Mouse (Mus musculus): Measurements from ENCODE around the gene Peli3. TPM values are rescaled to one million over a fixed set of nuclear protein-coding genes. Genes with fewer than 3 reads are reported as not detected.

Gene Peli3
- polyA plus RNA-seq, 1 experiment from 2014 or later = 4.3 TPM

- WGBS = 82% methylated on average over 3 of the region's 3 CpGs
- H3K9me3 ChIP-seq = no peaks in the 10 kb centered on the region
- H3K4me2 ChIP-seq = no peak overlapping the region
- peaks cover 57% of the 10 kb centered on the region for H3K36me3 ChIP-seq (replicated peaks)
- no peak overlapping the region for H3K27ac ChIP-seq
- no peak overlapping the region for H3K9ac ChIP-seq
- no peak for ATAC-seq (ENCODE audit: low FRiP score)
- no peaks in the 10 kb centered on the region for H3K4me1 ChIP-seq
- no peaks in the 10 kb centered on the region for H3K27me3 ChIP-seq
- H3K4me3 ChIP-seq (replicated peaks) = no peak overlapping the region
These were observed 43.0 kb downstream of the Peli3 start for GRCm38 (mm10) chr19:4899888-4900287.

GRCm38 (mm10) chr19:4898972-4899371 lies 44.0 kb downstream of the Peli3 start:
- H3K4me1 ChIP-seq = no peaks in the 10 kb centered on the region
- H3K4me3 ChIP-seq (replicated peaks) = no peak overlapping the region
- no peaks in the 10 kb centered on the region for H3K9me3 ChIP-seq
- peaks cover 57% of the 10 kb centered on the region for H3K36me3 ChIP-seq (replicated peaks)
- H3K4me2 ChIP-seq = no peak overlapping the region
- no peak overlapping the region for H3K27ac ChIP-seq
- whole genome bisulfite sequencing = 91% methylated on average over 9 of the region's 9 CpGs
- H3K27me3 ChIP-seq = no peaks in the 10 kb centered on the region
- H3K9ac ChIP-seq = no peak overlapping the region
- no peak for ATAC-seq (ENCODE audit: low FRiP score)

GRCm38 (mm10) chr19:4896780-4897520 lies 46.0 kb downstream of the Peli3 start:
- Histone ChIP-seq H3K4me2 (no peak overlapping the region), H3K9me3 (no peaks in the 10 kb centered on the region), H3K27me3 (no peaks in the 10 kb centered on the region), H3K4me1 (no peaks in the 10 kb centered on the region), H3K27ac (no peak overlapping the region), H3K36me3 (replicated peaks) (peaks cover 55% of the 10 kb centered on the region), H3K4me3 (replicated peaks) (no peak overlapping the region), H3K9ac (no peak overlapping the region)
- WGBS = 50% methylated on average over 21 of the region's 21 CpGs
- ATAC-seq (ENCODE audit: low FRiP score) = no peak

- no peak overlapping the region for H3K27ac ChIP-seq
- no peak for ATAC-seq (ENCODE audit: low FRiP score)
- no peak overlapping the region for H3K9ac ChIP-seq
- H3K27me3 ChIP-seq = no peaks in the 10 kb centered on the region
- WGBS = 76% methylated on average over 3 of the region's 3 CpGs
- H3K36me3 ChIP-seq (replicated peaks) = peaks cover 45% of the 10 kb centered on the region
- H3K4me2 ChIP-seq = no peak overlapping the region
- H3K4me3 ChIP-seq (replicated peaks) = no peak overlapping the region
- H3K9me3 ChIP-seq = no peaks in the 10 kb centered on the region
- H3K4me1 ChIP-seq = no peaks in the 10 kb centered on the region
These were observed 51.1 kb downstream of the Peli3 start for GRCm38 (mm10) chr19:4891798-4892197.

GRCm38 (mm10) chr19:4889791-4890190 lies 53.1 kb downstream of the Peli3 start:
- H3K27ac ChIP-seq = no peak overlapping the region
- H3K9me3 ChIP-seq = no peaks in the 10 kb centered on the region
- no peak overlapping the region for H3K4me3 ChIP-seq (replicated peaks)
- no peaks in the 10 kb centered on the region; the same call in 1 of the 2 replicates for H3K4me1 ChIP-seq
- H3K4me2 ChIP-seq = no peak overlapping the region
- no peak overlapping the region for H3K9ac ChIP-seq
- WGBS = 88% methylated on average over 10 of the region's 10 CpGs
- no peak for ATAC-seq (ENCODE audit: low FRiP score)
- no peaks in the 10 kb centered on the region for H3K27me3 ChIP-seq
- peaks cover 37% of the 10 kb centered on the region for H3K36me3 ChIP-seq (replicated peaks)

DNA sequence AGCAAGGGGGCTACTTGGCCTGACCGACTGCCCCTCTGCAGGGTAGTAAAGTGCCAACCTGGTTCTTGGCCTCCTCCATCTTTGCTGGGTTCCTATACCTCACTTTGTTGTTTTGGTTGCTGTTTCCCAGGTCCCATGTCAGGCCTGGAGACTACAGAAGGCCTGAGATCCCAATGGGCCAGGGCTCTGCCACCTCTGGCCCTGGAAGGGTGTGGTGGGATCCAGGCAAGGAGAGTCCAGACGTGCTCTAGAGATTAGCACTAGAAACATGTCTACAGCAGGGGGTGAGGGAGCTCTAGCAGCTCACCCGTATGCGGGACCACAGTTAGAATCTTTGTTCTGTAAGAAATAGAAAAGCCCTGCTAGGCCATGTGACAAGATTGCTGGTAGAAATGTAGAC lies 59.0 kb downstream of the Peli3 start:
- Histone ChIP-seq H3K27ac (no peak overlapping the region), H3K4me2 (no peak overlapping the region), H3K9me3 (no peaks in the 10 kb centered on the region), H3K9ac (no peak overlapping the region), H3K27me3 (no peaks in the 10 kb centered on the region), H3K4me1 (peaks cover 12% of the 10 kb centered on the region), H3K4me3 (replicated peaks) (no peak overlapping the region), H3K36me3 (replicated peaks) (no peaks in the 10 kb centered on the region)
- WGBS = 82% methylated on average over 4 of the region's 4 CpGs
- ATAC-seq (ENCODE audit: low FRiP score) = no peak

Other genes starting within 250 kb of the Peli3 start
- 4.5 and 5.4 TPM in 2 replicates for gene Gm960, start 244.5 kb downstream of the Peli3 start, polyA plus RNA-seq (2016; fragmentation: Nextera tagmentation; extraction: Ambion mirVana)
- 25.2 and 27.3 TPM in 2 replicates for gene Sptbn2, start 232.0 kb downstream of the Peli3 start, polyA plus RNA-seq (2016; fragmentation: Nextera tagmentation; extraction: Ambion mirVana)
- gene Rbm4b, start 186.6 kb downstream of the Peli3 start, polyA plus RNA-seq (2016; fragmentation: Nextera tagmentation; extraction: Ambion mirVana) = 151 and 159 TPM in 2 replicates
- gene Rbm4, start 149.2 kb downstream of the Peli3 start, polyA plus RNA-seq (2016; fragmentation: Nextera tagmentation; extraction: Ambion mirVana) = 86.4 and 95.2 TPM in 2 replicates
- gene Gm21992, start 131.5 kb downstream of the Peli3 start, polyA plus RNA-seq (2016; fragmentation: Nextera tagmentation; extraction: Ambion mirVana) = 39.0 and 42.9 TPM in 2 replicates
- 120 and 133 TPM in 2 replicates for gene Rbm14, start 131.5 kb downstream of the Peli3 start, polyA plus RNA-seq (2016; fragmentation: Nextera tagmentation; extraction: Ambion mirVana)
- 34.6 and 37.9 TPM in 2 replicates for gene Ccs, start 103.8 kb downstream of the Peli3 start, polyA plus RNA-seq (2016; fragmentation: Nextera tagmentation; extraction: Ambion mirVana)
- 0.19 TPM in 2 replicates for gene Ccdc87, start 103.8 kb downstream of the Peli3 start, polyA plus RNA-seq (2016; fragmentation: Nextera tagmentation; extraction: Ambion mirVana)
- gene Ctsf, start 88.0 kb downstream of the Peli3 start, polyA plus RNA-seq (2016; fragmentation: Nextera tagmentation; extraction: Ambion mirVana) = 30.0 and 30.9 TPM in 2 replicates
- 1.2 and 1.3 TPM in 2 replicates for gene Actn3, start 65.2 kb downstream of the Peli3 start, polyA plus RNA-seq (2016; fragmentation: Nextera tagmentation; extraction: Ambion mirVana)
- 17.4 and 17.5 TPM in 2 replicates for gene Zdhhc24, start 64.5 kb downstream of the Peli3 start, polyA plus RNA-seq (2016; fragmentation: Nextera tagmentation; extraction: Ambion mirVana)
- gene Bbs1, start 36.5 kb downstream of the Peli3 start, polyA plus RNA-seq (2016; fragmentation: Nextera tagmentation; extraction: Ambion mirVana) = 6.8 and 8.0 TPM in 2 replicates
- gene Dpp3, start 14.8 kb downstream of the Peli3 start, polyA plus RNA-seq (2016; fragmentation: Nextera tagmentation; extraction: Ambion mirVana) = 159 and 170 TPM in 2 replicates
- gene Mrpl11, start 19.0 kb upstream of the Peli3 start, polyA plus RNA-seq (2016; fragmentation: Nextera tagmentation; extraction: Ambion mirVana) = 130 and 138 TPM in 2 replicates
- 0.09 and 0.14 TPM in 2 replicates for gene Npas4, start 47.2 kb upstream of the Peli3 start, polyA plus RNA-seq (2016; fragmentation: Nextera tagmentation; extraction: Ambion mirVana)
- 7.2 and 7.4 TPM in 2 replicates for gene Slc29a2, start 80.7 kb upstream of the Peli3 start, polyA plus RNA-seq (2016; fragmentation: Nextera tagmentation; extraction: Ambion mirVana)
- 37.6 and 37.9 TPM in 2 replicates for gene B4gat1, start 95.7 kb upstream of the Peli3 start, polyA plus RNA-seq (2016; fragmentation: Nextera tagmentation; extraction: Ambion mirVana)
- 2.5 and 3.4 TPM in 2 replicates for gene AC124502.3, start 95.8 kb upstream of the Peli3 start, polyA plus RNA-seq (2016; fragmentation: Nextera tagmentation; extraction: Ambion mirVana)
- 57.5 and 60.3 TPM in 2 replicates for gene Brms1, start 98.2 kb upstream of the Peli3 start, polyA plus RNA-seq (2016; fragmentation: Nextera tagmentation; extraction: Ambion mirVana)
- 0.87 and 1.6 TPM in 2 replicates for gene Rin1, start 107.4 kb upstream of the Peli3 start, polyA plus RNA-seq (2016; fragmentation: Nextera tagmentation; extraction: Ambion mirVana)
- 16.4 and 17.1 TPM in 2 replicates for gene Cd248, start 125.0 kb upstream of the Peli3 start, polyA plus RNA-seq (2016; fragmentation: Nextera tagmentation; extraction: Ambion mirVana)
- 1.7 and 2.0 TPM in 2 replicates for gene Tmem151a, start 142.4 kb upstream of the Peli3 start, polyA plus RNA-seq (2016; fragmentation: Nextera tagmentation; extraction: Ambion mirVana)
- 54.4 and 56.4 TPM in 2 replicates for gene Yif1a, start 145.4 kb upstream of the Peli3 start, polyA plus RNA-seq (2016; fragmentation: Nextera tagmentation; extraction: Ambion mirVana)
- gene Cnih2, start 155.4 kb upstream of the Peli3 start, polyA plus RNA-seq (2016; fragmentation: Nextera tagmentation; extraction: Ambion mirVana) = 168 and 180 TPM in 2 replicates
- 232 and 237 TPM in 2 replicates for gene Rab1b, start 163.9 kb upstream of the Peli3 start, polyA plus RNA-seq (2016; fragmentation: Nextera tagmentation; extraction: Ambion mirVana)
- 45.8 and 46.0 TPM in 2 replicates for gene Klc2, start 175.4 kb upstream of the Peli3 start, polyA plus RNA-seq (2016; fragmentation: Nextera tagmentation; extraction: Ambion mirVana)

Data from forebrain, embryonic 12.5 days (tissue).